Comparison of ENCODE assay signal across 1 mouse cellular context in the genomic region with DNA sequence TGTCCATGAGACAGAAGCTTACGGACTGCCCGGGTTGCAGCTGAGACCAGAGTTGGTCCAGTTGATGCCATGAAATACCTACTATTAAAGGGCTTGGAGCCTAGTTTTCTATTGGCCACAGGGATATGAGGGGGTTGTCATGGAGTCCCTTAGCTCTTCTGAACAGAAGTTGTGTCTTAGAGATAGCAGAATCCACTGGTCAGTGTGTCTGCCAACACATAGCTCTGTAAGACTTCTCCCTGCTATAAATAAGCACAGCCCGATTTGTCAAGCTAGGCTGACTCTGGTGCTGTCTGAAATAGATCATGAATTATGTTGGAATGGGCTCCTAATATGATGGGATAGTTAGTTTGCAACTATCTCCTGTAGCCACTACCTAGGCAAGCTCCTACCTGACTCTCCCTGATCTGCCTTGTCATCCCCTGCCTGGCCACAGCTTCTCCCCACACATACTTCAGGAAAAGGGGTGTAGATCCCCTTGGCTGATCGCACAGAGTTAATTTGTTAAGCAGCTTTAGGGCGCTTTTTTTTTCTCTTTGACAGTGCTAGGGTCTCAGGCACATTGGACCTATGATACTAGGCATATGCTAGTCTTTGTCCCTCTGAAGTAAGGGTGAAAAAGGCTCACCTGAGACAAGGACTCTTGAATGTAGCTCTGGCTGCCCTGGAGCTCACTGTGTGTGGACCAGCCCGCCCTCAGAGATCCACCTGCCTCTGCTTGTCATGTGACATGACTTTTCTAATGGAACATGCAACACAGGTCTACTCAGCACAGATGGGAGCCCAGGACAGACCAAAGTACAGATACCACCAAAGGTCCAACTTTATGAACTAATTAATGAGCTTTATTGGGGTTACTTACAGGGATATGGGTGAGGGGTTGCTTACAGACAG.
TF ChIP-seq lines count a peak whose summit lies in the region.

No protein-coding gene starts in this region.

TF ChIP-seq in MEL, 35 proteins besides CTCF, POLR2A, EP300 and RAD21:
- no peak for TF ChIP-seq ZNF384 (IDR thresholded peaks at IDR 0.05; ENCODE audit: low read depth, low read length)
- peak; percentile 38; the same call in 1 of the 2 replicates for TF ChIP-seq USF1 (IDR thresholded peaks at IDR 0.05; ENCODE audit: low read depth, low read length)
- TF ChIP-seq SIN3A (IDR thresholded peaks at IDR 0.05; ENCODE audit: low read length): 0 out of 2 replicates have a peak, but pooled peaks have one; percentile 9
- TF ChIP-seq MXI1 (IDR thresholded peaks at IDR 0.05; ENCODE audit: low read depth, low read length): peak; percentile 9; the same call in 1 of the 2 replicates
